Mouse (Mus musculus): ENCODE measurements at regions not wholly inside any gene's neighbourhood (a gene's known extent, or its start where the extent isn't known, plus 50 kb on each side); places are given as distances from the start of the nearest gene placed in this dataset.

GRCm38 (mm10) chr1:42260033-42260925 is 435.3 kb upstream of the Pou3f3 start:
- peak overlapping the region; percentile 21 for H3K4me3 ChIP-seq (replicated peaks)
- H3K9me3 ChIP-seq = no peaks in the 10 kb centered on the region
- ATAC-seq (ENCODE audit: low FRiP score) = no peak
- H3K9ac ChIP-seq = peak overlapping the region; percentile 55
- no peaks in the 10 kb centered on the region for H3K36me3 ChIP-seq (replicated peaks)
- peaks cover 65% of the 10 kb centered on the region for H3K4me1 ChIP-seq
- no peaks in the 10 kb centered on the region for H3K27me3 ChIP-seq
- WGBS = 29% methylated on average over 9 of the region's 9 CpGs
- peak overlapping the region; percentile 38 for H3K4me2 ChIP-seq
- H3K27ac ChIP-seq = peak overlapping the region; percentile 93

GRCm38 (mm10) chr1:42261031-42261430 is 434.5 kb upstream of the Pou3f3 start:
- 13% methylated on average over 3 of the region's 3 CpGs for WGBS
- Histone ChIP-seq H3K4me2 (peak overlapping the region; percentile 53), H3K27ac (peak overlapping the region; percentile 71; the same call in 1 of the 2 replicates)

DNA sequence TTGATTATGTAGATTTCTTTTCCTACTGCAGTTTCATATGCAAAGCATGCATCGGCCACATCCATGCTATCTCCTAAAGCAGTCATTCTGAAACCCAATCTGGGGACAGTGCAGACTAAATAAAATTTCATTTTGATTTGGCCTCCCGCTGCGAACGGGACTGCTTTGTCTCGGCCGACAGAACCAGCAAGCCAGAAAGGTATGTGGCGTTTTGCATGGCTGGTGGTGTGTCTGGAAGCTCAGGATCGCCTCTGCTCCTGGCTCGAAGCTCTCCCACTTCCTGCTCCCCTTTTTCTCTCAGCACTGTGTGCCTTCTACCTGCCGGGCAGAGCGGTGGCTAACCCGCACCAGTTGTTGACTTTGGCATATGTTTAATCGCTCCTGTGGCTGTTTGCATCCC is 433.8 kb upstream of the Pou3f3 start:
- Histone ChIP-seq H3K4me1 (peaks cover 61% of the 10 kb centered on the region), H3K9ac (peak overlapping the region; percentile 65), H3K27me3 (no peaks in the 10 kb centered on the region), H3K36me3 (replicated peaks) (no peaks in the 10 kb centered on the region), H3K4me2 (peak overlapping the region; percentile 53), H3K9me3 (no peaks in the 10 kb centered on the region), H3K27ac (peak overlapping the region; percentile 78), H3K4me3 (replicated peaks) (peak overlapping the region; percentile 34)
- ATAC-seq (ENCODE audit: low FRiP score) = 0 out of 2 replicates have a peak, but pooled peaks have one; percentile 2
- WGBS = 4% methylated on average over 13 of the region's 13 CpGs

More at GRCm38 (mm10) chr1:42261031-42261430, 434.5 kb upstream of the Pou3f3 start:
- Histone ChIP-seq H3K27me3 (no peaks in the 10 kb centered on the region), H3K9ac (0 out of 2 replicates have a peak overlapping the region, but pooled peaks have one; percentile 21), H3K4me1 (peaks cover 65% of the 10 kb centered on the region), H3K9me3 (no peaks in the 10 kb centered on the region), H3K36me3 (replicated peaks) (no peaks in the 10 kb centered on the region), H3K4me3 (replicated peaks) (no peak overlapping the region)
- no peak for ATAC-seq (ENCODE audit: low FRiP score)

DNA sequence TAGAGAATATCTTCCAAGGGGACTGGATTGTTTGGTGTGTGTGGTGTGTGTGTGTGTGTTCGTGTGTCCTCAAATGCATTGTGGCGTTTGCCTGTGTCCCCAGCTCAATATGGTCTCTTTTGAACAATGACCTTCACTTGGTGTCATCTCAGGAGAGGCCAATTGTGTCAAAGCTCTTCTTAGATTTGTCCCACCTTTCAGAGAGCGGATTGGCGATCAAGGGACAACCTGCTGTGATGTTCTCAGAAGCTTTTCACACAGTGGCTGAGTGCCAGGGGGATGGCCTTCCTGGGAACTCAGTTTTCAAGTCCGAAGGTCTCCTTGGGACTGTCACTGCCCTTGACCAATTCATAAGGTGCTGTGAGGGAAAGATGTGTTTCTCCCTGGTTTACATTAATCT is 433.0 kb upstream of the Pou3f3 start:
- Histone ChIP-seq H3K4me1 (peaks cover 53% of the 10 kb centered on the region), H3K9ac (no peak overlapping the region), H3K4me2 (peak overlapping the region; percentile 53), H3K36me3 (replicated peaks) (no peaks in the 10 kb centered on the region), H3K27me3 (no peaks in the 10 kb centered on the region), H3K27ac (0 out of 2 replicates have a peak overlapping the region, but pooled peaks have one; percentile 14), H3K9me3 (no peaks in the 10 kb centered on the region), H3K4me3 (replicated peaks) (no peak overlapping the region)
- no peak for ATAC-seq (ENCODE audit: low FRiP score)
- WGBS = 37% methylated on average over 5 of the region's 5 CpGs

DNA sequence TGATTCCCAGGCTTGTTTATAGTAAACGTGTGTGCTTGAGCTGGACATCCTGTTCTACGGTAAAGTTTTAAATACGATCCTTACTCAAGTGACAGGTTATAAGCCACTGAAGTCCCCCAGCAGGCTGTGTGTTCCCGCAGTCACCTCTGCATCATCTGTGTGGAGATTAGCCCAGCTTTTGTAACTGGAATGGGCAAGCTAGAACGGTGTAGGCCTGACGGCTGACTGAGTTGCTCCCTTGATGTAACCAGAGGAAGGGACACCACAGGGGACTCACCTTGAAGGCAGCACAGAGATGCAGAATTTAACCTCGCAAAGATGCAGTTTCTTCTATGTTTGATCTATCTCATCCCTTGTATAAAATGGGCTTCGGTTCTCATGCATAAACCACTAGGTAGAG is 418.4 kb upstream of the Pou3f3 start:
- 37% methylated on average over 8 of the region's 8 CpGs for WGBS
- Histone ChIP-seq H3K9ac (no peak overlapping the region), H3K27ac (no peak overlapping the region), H3K27me3 (no peaks in the 10 kb centered on the region), H3K4me2 (peak overlapping the region; percentile 6; the same call in 1 of the 2 replicates), H3K9me3 (peaks cover 7% of the 10 kb centered on the region), H3K36me3 (replicated peaks) (0 out of 2 replicates have a peak, but pooled peaks cover 5% of the 10 kb centered on the region), H3K4me3 (replicated peaks) (no peak overlapping the region), H3K4me1 (peaks cover 13% of the 10 kb centered on the region)
- no peak for ATAC-seq (ENCODE audit: low FRiP score)

GRCm38 (mm10) chr1:42295841-42296240 is 399.7 kb upstream of the Pou3f3 start:
- Histone ChIP-seq H3K4me2 (no peak overlapping the region), H3K4me3 (replicated peaks) (no peak overlapping the region), H3K27ac (no peak overlapping the region), H3K4me1 (0 out of 2 replicates have a peak, but pooled peaks cover 3% of the 10 kb centered on the region), H3K9me3 (no peaks in the 10 kb centered on the region), H3K27me3 (no peaks in the 10 kb centered on the region), H3K9ac (no peak overlapping the region), H3K36me3 (replicated peaks) (no peaks in the 10 kb centered on the region)
- ATAC-seq (ENCODE audit: low FRiP score) = no peak
- 76% methylated on average over 10 of the region's 10 CpGs for WGBS

DNA sequence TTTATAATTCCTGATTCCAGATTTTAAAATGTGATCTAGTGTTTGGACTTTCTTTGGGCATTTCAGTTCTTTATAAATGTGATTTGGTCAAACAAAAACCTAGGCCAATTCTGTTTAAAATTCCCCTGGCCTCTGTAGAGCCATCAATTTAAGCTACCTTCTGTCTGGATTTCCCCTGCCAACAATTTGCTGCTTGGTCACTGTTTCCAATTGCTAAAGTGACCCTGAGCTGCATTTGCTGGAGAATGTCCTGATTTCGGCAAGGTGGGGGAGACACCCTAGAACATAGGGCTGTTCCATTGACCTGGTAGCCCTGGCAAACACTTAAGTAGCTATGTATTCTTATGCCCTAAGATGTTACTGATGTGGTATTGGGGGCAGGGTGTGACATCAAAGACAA is 386.3 kb upstream of the Pou3f3 start:
- 83% methylated on average over 1 of the region's 1 CpGs for WGBS
- no peak overlapping the region for H3K27ac ChIP-seq
- H3K36me3 ChIP-seq (replicated peaks) = no peaks in the 10 kb centered on the region
- no peaks in the 10 kb centered on the region for H3K27me3 ChIP-seq
- H3K4me1 ChIP-seq = no peaks in the 10 kb centered on the region
- H3K9me3 ChIP-seq = no peaks in the 10 kb centered on the region
- no peak overlapping the region for H3K9ac ChIP-seq
- no peak for ATAC-seq (ENCODE audit: low FRiP score)
- H3K4me3 ChIP-seq (replicated peaks) = no peak overlapping the region
- H3K4me2 ChIP-seq = no peak overlapping the region

DNA sequence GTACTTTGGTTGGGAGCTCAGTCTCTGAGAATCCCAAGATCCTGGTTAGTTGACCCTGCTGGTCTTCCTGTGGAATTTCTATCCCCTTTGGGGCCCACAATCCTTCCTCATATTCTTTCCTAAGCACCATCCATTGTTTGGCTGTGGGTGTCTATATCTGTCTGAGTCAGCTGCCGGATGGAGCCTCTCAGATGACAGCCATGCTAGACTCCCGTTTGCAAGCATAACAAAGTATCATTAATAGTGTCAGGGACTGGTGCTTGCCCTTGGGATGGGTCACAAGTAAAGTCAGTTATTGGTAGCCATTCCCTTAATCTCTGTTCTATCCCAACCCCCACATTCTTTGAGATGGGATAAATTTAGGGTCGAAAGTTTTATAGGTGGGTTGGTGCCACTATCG is 382.1 kb upstream of the Pou3f3 start:
- no peak overlapping the region for H3K27ac ChIP-seq
- ATAC-seq (ENCODE audit: low FRiP score) = no peak
- 89% methylated on average over 4 of the region's 4 CpGs for WGBS

DNA sequence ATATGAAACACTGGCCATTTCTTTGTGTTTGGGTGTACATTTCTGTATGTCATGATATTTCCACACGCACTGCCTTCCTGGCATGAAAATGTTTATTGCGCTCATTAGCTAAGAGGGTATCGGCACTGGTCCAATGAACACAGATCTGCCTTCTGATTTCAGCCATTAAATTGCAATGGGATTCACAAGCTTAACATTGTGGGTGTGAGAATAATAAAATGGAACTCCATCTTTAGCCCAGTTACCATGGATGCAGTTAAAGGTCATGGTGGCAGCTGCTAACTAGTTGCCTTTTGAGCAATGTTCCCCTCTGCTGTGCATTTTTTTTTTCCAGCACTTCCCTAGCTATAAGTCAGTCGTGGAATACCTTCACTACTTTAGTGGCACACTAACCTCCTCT is 343.7 kb upstream of the Pou3f3 start:
- H3K4me2 ChIP-seq = no peak overlapping the region
- peaks cover 25% of the 10 kb centered on the region for H3K4me1 ChIP-seq
- H3K9ac ChIP-seq = no peak overlapping the region
- H3K27ac ChIP-seq = 0 out of 2 replicates have a peak overlapping the region, but pooled peaks have one; percentile 26
- 60% methylated on average over 4 of the region's 4 CpGs for WGBS
- peak; percentile 44; the same call in 1 of the 2 replicates for ATAC-seq (ENCODE audit: low FRiP score)
- H3K9me3 ChIP-seq = no peaks in the 10 kb centered on the region
- no peaks in the 10 kb centered on the region for H3K36me3 ChIP-seq (replicated peaks)
- no peaks in the 10 kb centered on the region for H3K27me3 ChIP-seq
- H3K4me3 ChIP-seq (replicated peaks) = no peak overlapping the region

More for the DNA sequence above, 382.1 kb upstream of the Pou3f3 start:
- Histone ChIP-seq H3K27me3 (no peaks in the 10 kb centered on the region), H3K9ac (no peak overlapping the region), H3K9me3 (no peaks in the 10 kb centered on the region), H3K36me3 (replicated peaks) (no peaks in the 10 kb centered on the region), H3K4me3 (replicated peaks) (no peak overlapping the region), H3K4me2 (no peak overlapping the region), H3K4me1 (no peaks in the 10 kb centered on the region)

GRCm38 (mm10) chr1:42352389-42352788 is 343.2 kb upstream of the Pou3f3 start:
- no peak overlapping the region for H3K9ac ChIP-seq
- H3K36me3 ChIP-seq (replicated peaks) = no peaks in the 10 kb centered on the region
- 54% methylated on average over 13 of the region's 13 CpGs for WGBS
- no peak overlapping the region for H3K4me2 ChIP-seq
- ATAC-seq (ENCODE audit: low FRiP score) = no peak
- 0 out of 2 replicates have a peak overlapping the region, but pooled peaks have one; percentile 26 for H3K27ac ChIP-seq
- no peak overlapping the region for H3K4me3 ChIP-seq (replicated peaks)
- no peaks in the 10 kb centered on the region for H3K27me3 ChIP-seq
- H3K4me1 ChIP-seq = peaks cover 25% of the 10 kb centered on the region
- no peaks in the 10 kb centered on the region for H3K9me3 ChIP-seq

GRCm38 (mm10) chr1:42353096-42353495 is 342.5 kb upstream of the Pou3f3 start:
- Histone ChIP-seq H3K4me2 (no peak overlapping the region), H3K36me3 (replicated peaks) (no peaks in the 10 kb centered on the region), H3K9me3 (no peaks in the 10 kb centered on the region), H3K27me3 (no peaks in the 10 kb centered on the region), H3K27ac (no peak overlapping the region), H3K9ac (no peak overlapping the region), H3K4me1 (peaks cover 21% of the 10 kb centered on the region), H3K4me3 (replicated peaks) (no peak overlapping the region)
- ATAC-seq (ENCODE audit: low FRiP score) = no peak
- WGBS = 86% methylated on average over 8 of the region's 8 CpGs

GRCm38 (mm10) chr1:42354020-42354419 is 341.5 kb upstream of the Pou3f3 start:
- Histone ChIP-seq H3K9ac (no peak overlapping the region), H3K27me3 (no peaks in the 10 kb centered on the region), H3K36me3 (replicated peaks) (no peaks in the 10 kb centered on the region), H3K9me3 (no peaks in the 10 kb centered on the region), H3K4me1 (peaks cover 21% of the 10 kb centered on the region), H3K27ac (no peak overlapping the region), H3K4me2 (no peak overlapping the region), H3K4me3 (replicated peaks) (no peak overlapping the region)
- 65% methylated on average over 6 of the region's 6 CpGs for WGBS
- 0 out of 2 replicates have a peak, but pooled peaks have one; percentile 51 for ATAC-seq (ENCODE audit: low FRiP score)

All from forebrain, embryonic 12.5 days (tissue).